Mouse (Mus musculus) induced T-regulatory cell, adult 2 months (primary cell): ENCODE results near the gene Mapkapk5.
"Not testable (repeated sequence)": the region's sequence is repeated elsewhere in the genome, so short reads cannot be mapped to it uniquely, and the experiment has no call there.

Experiments used
- DNase-seq: peaks from one replicate; pipeline ENCODE4 v3.0.0-alpha.2; 2012; ENCODE audit warnings: low read depth

Mapkapk5 gene

DNA sequence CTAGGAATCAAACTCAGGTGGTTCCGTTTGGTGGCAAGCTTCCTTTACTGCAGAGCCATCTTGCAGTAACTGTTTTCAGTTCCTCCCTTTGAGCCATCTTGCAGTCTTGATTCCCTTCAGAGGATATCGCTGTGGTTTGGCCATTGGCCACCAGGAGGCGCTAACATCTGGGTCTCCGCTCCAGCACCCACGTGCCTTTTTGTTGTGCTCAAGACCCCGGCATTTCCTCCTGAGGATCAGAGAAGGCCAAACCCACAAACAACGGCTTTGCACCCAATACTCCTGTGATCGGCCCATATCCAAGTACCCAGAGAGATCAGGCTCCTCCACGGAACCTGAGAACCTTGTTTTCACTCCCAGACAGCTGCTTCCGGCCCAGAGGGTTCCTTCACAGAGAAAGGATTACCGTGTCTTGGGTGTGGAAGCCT, 18.8 kb upstream of the Mapkapk5 start:
- peak; percentile 91 for DNase-seq

DNA sequence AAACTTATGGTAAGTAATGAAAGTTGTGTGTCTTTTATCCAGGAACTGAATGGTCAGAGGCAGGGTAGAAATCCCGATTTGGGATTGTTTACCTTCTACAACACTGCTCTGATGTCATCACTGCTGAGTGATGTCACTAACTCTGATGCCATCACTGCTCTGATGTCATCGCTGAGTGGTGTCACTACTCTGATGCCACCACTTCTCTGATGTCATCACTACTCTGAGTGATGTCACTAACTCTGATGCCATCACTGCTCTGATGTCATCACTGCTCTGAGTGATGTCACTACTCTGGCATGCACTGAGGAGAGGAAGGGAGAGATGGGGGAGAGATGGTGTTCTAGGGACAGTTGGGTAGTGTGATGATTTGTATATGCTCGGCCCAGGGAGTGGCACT, 16.7 kb upstream of the Mapkapk5 start:
- DNase-seq, result peak; percentile 19

- DNase-seq, result no peak
Observed at GRCm38 (mm10) chr5:121549196-121549595, 3.5 kb upstream of the Mapkapk5 start.

- no peak for DNase-seq
Observed at GRCm38 (mm10) chr5:121547084-121547483, 1.4 kb upstream of the Mapkapk5 start.

- DNase-seq, result peak; percentile 62
Observed at GRCm38 (mm10) chr5:121546530-121546895, 808 bp upstream of the Mapkapk5 start.

- DNase-seq, result peak; percentile 66
Observed at GRCm38 (mm10) chr5:121544910-121545792, 554 bp downstream of the Mapkapk5 start, which contains the start of the genes Adam1a and Gm42878. Gene Adam1a (minus strand): TSS chr5:121545482. Gene Gm42878 (minus strand): TSS chr5:121545482.

GRCm38 (mm10) chr5:121543370-121543769, 2.3 kb downstream of the Mapkapk5 start:
- DNase-seq, result no peak

DNA sequence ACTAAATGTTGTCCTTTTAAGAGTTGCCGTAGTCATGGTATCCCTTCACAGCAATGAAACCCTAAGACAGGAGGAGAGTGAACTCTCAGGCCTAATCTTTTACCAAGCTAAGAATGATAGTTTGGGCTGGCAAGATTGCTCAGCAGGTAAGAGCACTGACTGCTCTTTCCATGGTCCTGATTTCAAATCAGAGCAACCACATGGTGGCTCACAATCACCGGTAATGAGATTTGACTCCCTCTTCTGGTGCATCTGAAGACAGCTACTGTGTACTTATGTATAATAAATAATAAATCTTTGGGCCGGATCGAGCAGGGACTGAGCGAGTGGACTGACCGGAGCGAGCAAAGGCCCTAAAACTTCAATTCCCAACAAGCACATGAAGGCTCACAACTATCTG, 4.5 kb downstream of the Mapkapk5 start:
- peak; percentile 27 for DNase-seq

- no peak for DNase-seq
Observed at GRCm38 (mm10) chr5:121540066-121540465, 5.6 kb downstream of the Mapkapk5 start.

DNA sequence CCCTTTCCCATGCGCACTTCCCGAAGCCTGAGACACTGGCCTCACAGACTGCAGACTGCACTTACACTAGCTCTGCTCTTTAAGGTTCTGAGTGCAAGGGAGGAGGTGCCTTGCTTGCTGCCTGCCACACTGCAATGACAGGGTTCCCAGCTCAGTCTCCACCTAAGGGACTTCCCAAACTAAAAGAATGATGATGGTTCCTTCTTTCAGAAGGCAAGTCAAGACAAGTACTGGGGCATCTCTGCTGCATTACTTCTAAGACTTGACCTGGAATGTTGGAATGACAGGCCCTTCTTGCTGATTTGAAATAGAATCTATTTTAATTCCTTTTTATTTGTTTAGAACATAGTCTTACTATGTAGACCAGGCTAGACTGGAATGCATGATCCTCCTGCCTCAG, 8.1 kb downstream of the Mapkapk5 start:
- DNase-seq, result no peak

GRCm38 (mm10) chr5:121536921-121537555, 8.7 kb downstream of the Mapkapk5 start:
- DNase-seq, result no peak

- no peak for DNase-seq
Observed at GRCm38 (mm10) chr5:121535116-121535515, 10.6 kb downstream of the Mapkapk5 start.

DNA sequence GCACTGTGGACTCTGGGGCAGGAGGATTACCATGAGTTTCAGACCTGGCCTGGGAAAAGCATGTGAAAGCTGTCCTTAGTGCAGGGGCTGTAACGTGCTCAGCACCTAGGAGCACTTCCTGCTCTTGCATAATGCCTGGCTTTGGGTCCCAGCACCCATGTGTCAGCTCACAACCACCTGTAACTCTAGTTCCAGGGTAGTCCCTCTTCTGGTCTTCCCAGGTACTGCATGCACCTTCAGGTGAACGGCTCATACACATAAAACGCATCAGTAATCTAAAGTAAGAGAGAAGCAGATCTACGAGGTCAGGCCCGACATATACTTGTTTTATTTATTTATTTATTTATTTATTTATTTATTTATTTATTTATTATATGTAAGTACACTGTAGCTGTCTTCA, 11.2 kb downstream of the Mapkapk5 start:
- DNase-seq, result peak; percentile 56

DNA sequence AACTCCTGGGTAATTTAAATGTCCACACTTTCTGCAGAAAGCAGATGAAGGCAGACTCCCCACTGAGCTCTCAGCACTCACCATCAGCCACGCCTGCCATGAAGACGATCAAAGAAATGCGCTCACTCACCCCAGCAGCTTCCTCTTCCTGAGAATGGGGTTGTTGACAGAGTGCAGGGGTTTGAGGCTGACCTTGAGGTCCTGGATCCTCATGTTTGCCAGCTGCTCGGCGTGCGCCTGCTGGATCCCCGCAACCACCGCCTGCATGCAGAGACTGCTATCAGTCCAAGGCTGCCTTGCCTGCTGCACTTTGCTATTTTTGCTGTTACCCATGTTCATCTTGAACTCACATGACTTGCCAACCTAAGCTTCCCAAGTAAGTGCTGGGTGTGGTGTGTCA, 18.7 kb downstream of the Mapkapk5 start:
- no peak for DNase-seq

- no peak for DNase-seq
Observed at GRCm38 (mm10) chr5:121526526-121526925, 19.2 kb downstream of the Mapkapk5 start.

DNA sequence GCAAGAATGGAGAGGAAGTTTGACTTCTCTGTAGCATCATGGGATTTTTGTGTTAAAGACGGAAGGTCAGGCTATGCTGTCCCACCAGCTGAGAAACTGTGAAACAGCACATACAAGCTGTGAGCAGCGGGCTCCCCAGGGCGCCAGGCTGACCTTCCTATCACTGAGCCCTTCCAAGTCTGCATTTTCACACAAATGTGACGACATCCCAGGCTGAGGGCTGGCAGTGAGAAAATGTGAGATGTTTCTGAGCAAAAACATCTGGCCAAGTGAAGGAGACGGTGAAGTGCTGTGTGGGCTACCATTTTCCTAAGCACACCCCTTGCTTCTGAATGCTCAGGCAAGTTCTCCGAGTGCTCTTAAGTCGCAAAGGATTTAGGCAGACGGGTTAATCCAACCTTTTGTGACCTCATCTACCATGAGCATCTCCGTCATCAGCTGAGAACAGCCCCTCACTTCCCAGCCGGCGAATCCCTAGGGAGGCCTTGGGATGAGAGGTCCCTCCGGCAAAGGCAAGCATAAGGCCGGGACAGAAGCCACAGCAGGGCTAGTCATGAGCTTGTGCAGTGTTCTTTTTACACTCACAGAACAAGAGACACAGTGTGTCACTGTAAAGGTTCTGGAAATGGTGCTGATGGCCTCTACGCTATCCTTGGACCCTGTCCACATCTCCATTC, 19.8 kb downstream of the Mapkapk5 start:
- no peak for DNase-seq

DNA sequence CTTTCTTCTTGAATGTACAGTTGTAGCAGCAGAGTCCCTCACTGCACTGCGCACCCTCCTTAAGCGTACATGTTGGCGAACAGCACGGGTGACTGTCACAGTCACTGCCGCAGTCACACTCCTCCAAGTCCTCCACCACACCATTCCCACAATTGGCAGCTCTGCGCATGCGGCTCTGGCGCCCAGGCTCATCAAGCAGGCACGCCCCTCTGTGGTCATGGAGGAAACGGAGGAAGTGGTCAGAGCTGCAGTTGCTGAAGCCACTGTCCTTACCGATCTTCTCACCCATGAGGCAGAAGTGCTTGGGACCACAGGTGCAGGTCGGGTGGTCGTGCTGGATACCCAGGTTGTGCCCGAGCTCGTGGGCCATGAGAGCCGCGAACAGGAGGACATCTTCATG, 25.9 kb downstream of the Mapkapk5 start:
- not testable (repeated sequence) for DNase-seq

- DNase-seq, result no peak
Observed at GRCm38 (mm10) chr5:121518983-121519382, 26.7 kb downstream of the Mapkapk5 start.

DNA sequence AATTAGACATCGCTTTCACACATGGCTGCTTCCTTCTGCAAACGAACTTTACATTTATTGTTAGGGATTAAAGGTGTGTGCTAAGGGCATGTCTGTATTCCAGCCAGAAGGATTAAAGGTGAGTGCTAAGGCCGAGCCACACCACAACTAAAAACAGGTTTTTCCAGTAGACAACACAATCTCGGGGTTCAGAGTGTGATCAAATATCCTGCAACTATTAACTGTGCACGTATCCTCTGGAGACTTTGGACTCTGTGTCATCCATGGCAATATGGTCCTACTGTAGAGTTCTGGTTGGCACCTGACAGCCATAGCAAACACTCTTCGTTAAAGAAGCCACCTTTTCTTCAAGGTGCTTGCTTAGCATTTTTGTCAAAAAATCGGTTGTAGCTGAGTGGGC, 35.7 kb downstream of the Mapkapk5 start:
- no peak for DNase-seq

DNA sequence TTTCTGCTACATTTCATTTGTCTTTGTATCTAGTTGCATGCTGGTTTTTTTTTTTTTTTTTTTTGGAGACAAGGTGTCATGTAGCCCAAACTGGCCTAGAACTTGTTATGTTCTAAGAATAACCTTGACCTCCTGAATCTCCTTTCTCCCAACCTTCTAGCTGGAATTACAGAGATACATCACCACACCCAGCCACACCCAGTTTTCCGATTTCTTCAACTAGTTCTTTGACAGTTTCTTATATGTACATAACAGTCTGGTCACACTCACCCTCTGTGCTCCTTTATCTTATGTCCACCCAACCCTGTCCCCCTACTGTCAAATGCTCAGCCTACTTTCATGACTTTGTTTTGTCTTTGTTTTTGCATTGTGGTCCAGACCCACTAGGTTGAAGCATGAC, 38.9 kb downstream of the Mapkapk5 start:
- no peak for DNase-seq

GRCm38 (mm10) chr5:121503231-121503630, 42.5 kb downstream of the Mapkapk5 start, which contains the start of gene Adam1b:
Gene Adam1b (minus strand): TSS chr5:121503435.
- DNase-seq, result peak; percentile 43

DNA sequence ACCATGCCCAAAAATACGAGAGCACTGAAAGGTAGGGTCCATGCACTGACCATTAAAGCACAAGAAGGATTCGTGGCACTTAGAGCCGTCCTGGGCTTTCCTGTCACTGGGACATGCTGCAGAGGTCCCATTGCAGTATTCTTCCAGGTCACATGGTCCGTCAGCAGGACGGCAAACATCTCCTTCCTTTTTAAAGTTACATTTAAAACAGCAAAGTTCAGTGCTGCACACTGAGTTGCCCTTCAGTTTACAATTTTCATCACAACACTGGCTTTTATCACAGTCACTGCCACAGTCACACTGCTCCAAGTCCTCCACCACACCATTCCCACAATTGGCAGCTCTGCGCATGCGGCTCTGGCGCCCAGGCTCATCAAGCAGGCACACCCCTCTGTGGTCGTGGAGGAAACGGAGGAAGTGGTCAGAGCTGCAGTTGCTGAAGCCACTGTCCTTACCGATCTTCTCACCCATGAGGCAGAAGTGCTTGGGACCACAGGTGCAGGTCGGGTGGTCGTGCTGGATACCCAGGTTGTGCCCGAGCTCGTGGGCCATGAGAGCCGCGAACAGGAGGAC, 44.2 kb downstream of the Mapkapk5 start:
- peak; percentile 25 for DNase-seq
